Mouse (Mus musculus) lung, embryonic 14.5 days (tissue): ENCODE results near the gene Snx14. TPM values are rescaled to one million over a fixed set of nuclear protein-coding genes. Genes with fewer than 3 reads are reported as not detected.
A peak's percentile ranks its signal among the peaks of the same experiment; 100 is the strongest.

Experiments used
- ATAC-seq: fragments of 200-750 bp; cut with Nextera tagmentation; 2 replicates; pipeline ENCODE4 v1.8.0; 2017; ENCODE audit warnings: mild to moderate bottlenecking, moderate TSS enrichment, moderate library complexity; ENCODE audit not compliant: insufficient read depth
- DNase-seq: peaks from one replicate; pipeline ENCODE4 v3.0.0-alpha.2; 2015
- H3K27ac ChIP-seq: fragments of 300-500 bp; sonication (generic); 2 replicates; pipeline ENCODE4 v1.5.1; 2014; ENCODE audit warnings: low read depth, mild to moderate bottlenecking, moderate library complexity
- H3K27me3 ChIP-seq: fragments of 300-500 bp; sonication (generic); 2 replicates; pipeline ENCODE4 v1.6.1; 2014; ENCODE audit warnings: low read length, control low read depth; ENCODE audit not compliant: insufficient read depth
- H3K36me3 ChIP-seq: fragments of 300-500 bp; sonication (generic); 2 replicates; pipeline ENCODE4 v1.6.1; 2014; ENCODE audit warnings: control low read depth; ENCODE audit not compliant: insufficient read depth
- H3K4me1 ChIP-seq: fragments of 300-500 bp; sonication (generic); 2 replicates; pipeline ENCODE4 v1.6.1; 2014; ENCODE audit warnings: antibody characterized with exemption, control low read depth; ENCODE audit not compliant: insufficient read depth
- H3K4me2 ChIP-seq: fragments of 300-500 bp; sonication (generic); 2 replicates; pipeline ENCODE4 v1.6.1; 2014; ENCODE audit warnings: mild to moderate bottlenecking
- H3K4me3 ChIP-seq: fragments of 300-500 bp; sonication (generic); 2 replicates; pipeline ENCODE4 v1.5.1; 2014; ENCODE audit warnings: low read depth, low read length
- H3K9ac ChIP-seq: fragments of 300-500 bp; sonication (generic); 2 replicates; pipeline ENCODE4 v1.6.1; 2014
- H3K9me3 ChIP-seq: fragments of 300-500 bp; sonication (generic); 2 replicates; pipeline ENCODE4 v1.6.1; 2016; ENCODE audit warnings: low read depth, low read length, control low read depth
- CTCF ChIP-seq: IDR thresholded peaks from 2 replicates; pipeline ENCODE4 v1.5.1; 2016; ENCODE audit warnings: antibody characterized with exemption, low read depth
- WGBS: fragments of 180-500 bp; shearing (Covaris S2); extraction: QIAGEN DNeasy Blood & Tissue Kit; methylation state at CpG from one replicate; pipeline ENCODE4 v1.1.7; 2014; 5-methylcytosine and 5-hydroxymethylcytosine counted together
- polyA plus RNA-seq: library from polyadenylated mRNA; unstranded; fragments of >200 nt; fragmentation: Nextera tagmentation; extraction: Ambion mirVana; gene quantifications from 2 replicates; pipeline ENCODE4 v1.2.1, GENCODE M21; 2014

The Snx14 gene
- polyA plus RNA-seq, 1 experiment from 2014 or later: 22.9 TPM

DNA sequence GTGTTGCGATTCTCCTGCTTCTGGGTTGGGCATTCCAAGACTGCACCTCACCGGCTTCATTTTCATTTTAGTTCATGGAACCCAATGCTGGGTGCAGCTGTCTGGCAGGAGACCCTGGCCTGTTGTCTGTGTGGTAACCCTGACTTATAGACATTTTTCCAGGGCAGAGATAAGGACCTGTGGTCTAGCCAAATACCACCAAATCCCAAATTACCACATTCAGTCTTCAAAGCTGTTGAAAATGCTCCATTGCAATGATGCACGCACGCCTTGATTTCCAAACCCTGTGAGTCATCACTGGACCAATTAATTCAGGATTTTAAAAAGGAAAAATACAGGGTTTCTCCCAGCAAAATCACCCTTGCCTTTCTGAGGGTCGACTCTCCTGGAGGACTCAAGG, 70.3 kb downstream of the Snx14 start:
- no peaks in the 10 kb centered on the region for H3K9me3 ChIP-seq
- H3K27me3 ChIP-seq: no peaks in the 10 kb centered on the region
- WGBS: 95% methylated on average over 5 of the region's 5 CpGs
- no peak for TF ChIP-seq CTCF
- H3K4me3 ChIP-seq: no peak overlapping the region
- DNase-seq (no peak), ATAC-seq (no peak)
- no peak overlapping the region for H3K27ac ChIP-seq
- H3K36me3 ChIP-seq: no peaks in the 10 kb centered on the region
- no peak overlapping the region for H3K4me2 ChIP-seq
- no peak overlapping the region for H3K9ac ChIP-seq
- no peaks in the 10 kb centered on the region for H3K4me1 ChIP-seq

DNA sequence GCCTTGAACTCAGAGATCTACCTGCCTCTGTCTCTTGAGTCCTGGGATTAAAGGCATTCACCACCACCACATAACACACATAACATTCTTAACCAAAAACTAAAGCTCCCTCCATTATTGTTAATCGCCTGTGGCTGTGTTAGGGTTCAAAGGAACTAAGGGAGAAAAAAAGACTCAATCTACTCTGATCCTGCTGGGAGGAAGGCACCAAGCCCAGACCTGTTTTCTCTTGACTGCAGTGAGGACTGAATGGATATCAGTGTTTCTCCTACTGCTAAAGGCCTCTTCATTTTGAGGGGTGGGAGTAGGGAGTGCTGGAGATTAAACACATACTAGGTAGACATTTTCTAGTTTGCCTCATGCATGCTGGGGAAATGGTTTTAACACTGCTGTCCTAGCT, 71.0 kb downstream of the Snx14 start:
- TF ChIP-seq CTCF: no peak
- Histone ChIP-seq H3K27me3 (no peaks in the 10 kb centered on the region), H3K4me1 (no peaks in the 10 kb centered on the region), H3K4me2 (no peak overlapping the region), H3K9ac (no peak overlapping the region), H3K9me3 (no peaks in the 10 kb centered on the region), H3K4me3 (no peak overlapping the region), H3K36me3 (no peaks in the 10 kb centered on the region), H3K27ac (no peak overlapping the region)
- WGBS: 72% methylated on average over 1 of the region's 1 CpGs
- DNase-seq (no peak), ATAC-seq (no peak)

DNA sequence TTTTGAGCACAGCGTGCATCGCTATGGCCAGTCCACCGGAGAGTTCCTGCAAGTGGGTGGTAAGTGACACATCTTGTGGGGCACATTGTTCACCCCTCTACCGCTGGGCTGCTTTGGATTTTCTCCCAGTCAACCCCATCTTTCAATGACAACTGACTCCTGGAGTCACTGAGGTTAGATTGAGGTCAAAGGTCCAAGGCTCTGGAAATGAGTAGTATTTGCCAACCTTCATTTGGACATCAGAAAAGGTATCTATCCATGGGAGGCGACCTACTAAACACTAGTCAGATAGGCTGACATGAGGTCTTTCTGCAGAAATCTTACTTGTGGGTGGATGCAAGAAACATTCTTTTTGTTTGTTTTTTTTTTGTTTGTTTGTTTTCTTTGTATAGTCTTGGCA, 71.4 kb downstream of the Snx14 start:
- no peak overlapping the region for H3K27ac ChIP-seq
- H3K9ac ChIP-seq: no peak overlapping the region
- H3K27me3 ChIP-seq: no peaks in the 10 kb centered on the region
- WGBS: 75% methylated on average over 5 of the region's 5 CpGs
- H3K9me3 ChIP-seq: no peaks in the 10 kb centered on the region
- no peaks in the 10 kb centered on the region for H3K36me3 ChIP-seq
- DNase-seq (no peak), ATAC-seq (no peak)
- TF ChIP-seq CTCF: no peak
- H3K4me3 ChIP-seq: no peak overlapping the region
- H3K4me2 ChIP-seq: no peak overlapping the region
- no peaks in the 10 kb centered on the region for H3K4me1 ChIP-seq

- Histone ChIP-seq H3K9ac (no peak overlapping the region), H3K4me1 (no peaks in the 10 kb centered on the region), H3K27ac (no peak overlapping the region), H3K4me2 (no peak overlapping the region), H3K36me3 (no peaks in the 10 kb centered on the region), H3K27me3 (no peaks in the 10 kb centered on the region), H3K4me3 (no peak overlapping the region), H3K9me3 (no peaks in the 10 kb centered on the region)
- no peak for TF ChIP-seq CTCF
- no peak for ATAC-seq
- 79% methylated on average over 4 of the region's 4 CpGs for WGBS
- no peak for DNase-seq
These were observed 71.9 kb downstream of the Snx14 start for GRCm38 (mm10) chr9:88366819-88367218.

GRCm38 (mm10) chr9:88366308-88366707, 72.5 kb downstream of the Snx14 start:
- no peak for ATAC-seq
- no peaks in the 10 kb centered on the region for H3K27me3 ChIP-seq
- H3K9me3 ChIP-seq: no peaks in the 10 kb centered on the region
- H3K36me3 ChIP-seq: no peaks in the 10 kb centered on the region
- H3K4me1 ChIP-seq: no peaks in the 10 kb centered on the region
- no peak overlapping the region for H3K27ac ChIP-seq
- WGBS: 86% methylated on average over 4 of the region's 4 CpGs
- no peak overlapping the region for H3K4me3 ChIP-seq
- no peak overlapping the region for H3K9ac ChIP-seq
- no peak for TF ChIP-seq CTCF
- no peak for DNase-seq
- no peak overlapping the region for H3K4me2 ChIP-seq

GRCm38 (mm10) chr9:88363102-88363501, 75.7 kb downstream of the Snx14 start:
- Histone ChIP-seq H3K4me1 (no peaks in the 10 kb centered on the region), H3K9me3 (no peaks in the 10 kb centered on the region), H3K27me3 (no peaks in the 10 kb centered on the region), H3K27ac (no peak overlapping the region), H3K4me3 (no peak overlapping the region), H3K9ac (no peak overlapping the region), H3K4me2 (no peak overlapping the region), H3K36me3 (no peaks in the 10 kb centered on the region)
- WGBS: 90% methylated on average over 3 of the region's 3 CpGs
- no peak for TF ChIP-seq CTCF
- DNase-seq (no peak), ATAC-seq (no peak)

- Histone ChIP-seq H3K27me3 (no peaks in the 10 kb centered on the region), H3K4me1 (no peaks in the 10 kb centered on the region), H3K4me2 (no peak overlapping the region), H3K36me3 (no peaks in the 10 kb centered on the region), H3K4me3 (no peak overlapping the region), H3K9me3 (no peaks in the 10 kb centered on the region), H3K27ac (no peak overlapping the region), H3K9ac (no peak overlapping the region)
- DNase-seq: peak; percentile 24
- WGBS: 28% methylated on average over 5 of the region's 5 CpGs
- ATAC-seq: no peak
- peak; percentile 13; the same call in 1 of the 2 replicates for TF ChIP-seq CTCF
These were observed 76.5 kb downstream of the Snx14 start for GRCm38 (mm10) chr9:88362055-88362850.
